Mouse (Mus musculus) limb, embryonic 13.5 days (tissue): Measurements from ENCODE around the gene Ociad1. TPM values are rescaled to one million over a fixed set of nuclear protein-coding genes. Genes with fewer than 3 reads are reported as not detected.
A peak's percentile ranks its signal among the peaks of the same experiment; 100 is the strongest.

ENCODE experiments used
- ATAC-seq: fragments of 200-750 bp; cut with Nextera tagmentation; 2 replicates; pipeline ENCODE4 v1.8.0; 2017; ENCODE audit warnings: low read depth, moderate number of reproducible peaks, moderate TSS enrichment; ENCODE audit not compliant: low FRiP score
- H3K27ac ChIP-seq: fragments of 300-500 bp; sonication (generic); 2 replicates; pipeline ENCODE4 v1.5.1; 2015; ENCODE audit warnings: inconsistent platforms, mild to moderate bottlenecking, moderate library complexity
- H3K27me3 ChIP-seq: fragments of 300-500 bp; sonication (generic); 2 replicates; pipeline ENCODE4 v1.6.1; 2015; ENCODE audit warnings: mild to moderate bottlenecking, inconsistent platforms
- H3K36me3 ChIP-seq: fragments of 300-500 bp; sonication (generic); 2 replicates; pipeline ENCODE4 v1.6.1; 2015; ENCODE audit warnings: inconsistent platforms, mild to moderate bottlenecking, moderate library complexity
- H3K4me1 ChIP-seq: fragments of 300-500 bp; sonication (generic); 2 replicates; pipeline ENCODE4 v1.6.1; 2015; ENCODE audit warnings: inconsistent platforms
- H3K4me2 ChIP-seq: fragments of 300-500 bp; sonication (generic); replicated peaks from 2 replicates; pipeline ENCODE4 v1.6.1; 2015; ENCODE audit warnings: inconsistent platforms, mild to moderate bottlenecking, moderate library complexity
- H3K4me3 ChIP-seq: fragments of 300-500 bp; sonication (generic); 2 replicates; pipeline ENCODE4 v1.5.1; 2015; ENCODE audit warnings: moderate library complexity, mild to moderate bottlenecking, inconsistent platforms
- H3K9ac ChIP-seq: fragments of 300-500 bp; sonication (generic); 2 replicates; pipeline ENCODE4 v1.6.1; 2015; ENCODE audit warnings: mild to moderate bottlenecking, inconsistent platforms
- H3K9me3 ChIP-seq: fragments of 300-500 bp; sonication (generic); 2 replicates; pipeline ENCODE4 v1.6.1; 2016; ENCODE audit warnings: inconsistent platforms
- WGBS: fragments of 180-500 bp; shearing (Covaris S2); methylation state at CpG from one replicate; pipeline ENCODE4 v1.1.7; 2015; 5-methylcytosine and 5-hydroxymethylcytosine counted together
- polyA plus RNA-seq: library from polyadenylated mRNA; unstranded; fragments of >200 nt; fragmentation: Nextera tagmentation; extraction: Ambion mirVana; gene quantifications from 2 replicates; pipeline ENCODE4 v1.2.1, GENCODE M21; 2015

Ociad1 gene
- polyA plus RNA-seq, 1 experiment from 2014 or later, result 229 TPM

DNA sequence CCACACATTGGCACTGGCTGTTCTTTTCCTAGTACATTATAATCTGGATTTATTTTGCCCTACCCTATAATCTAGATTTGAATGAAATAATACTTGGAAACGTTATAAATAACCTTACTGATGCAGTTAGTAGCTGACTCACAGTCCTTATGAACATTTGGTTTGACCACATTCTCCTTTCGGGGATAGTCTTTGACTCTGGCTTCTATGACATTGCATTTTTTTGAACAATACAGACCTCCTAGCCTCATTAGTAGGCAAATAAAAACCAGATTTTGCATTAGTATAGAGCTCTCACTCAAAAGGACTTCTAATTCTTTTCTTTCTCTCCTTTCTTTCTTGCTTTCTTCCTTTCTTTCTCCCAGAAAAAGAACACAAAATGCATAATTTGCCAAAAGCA, 2.7 kb upstream of the Ociad1 start:
- ATAC-seq, result no peak
- Histone ChIP-seq H3K9ac (no peak overlapping the region), H3K27ac (no peak overlapping the region), H3K9me3 (no peaks in the 10 kb centered on the region), H3K4me3 (no peak overlapping the region), H3K4me2 (no peak overlapping the region), H3K36me3 (peaks cover 2% of the 10 kb centered on the region), H3K27me3 (no peaks in the 10 kb centered on the region), H3K4me1 (peaks cover 6% of the 10 kb centered on the region)
- 50% methylated on average over 2 of the region's 2 CpGs for WGBS

- ATAC-seq, result no peak
- Histone ChIP-seq H3K27ac (no peak overlapping the region), H3K4me1 (peaks cover 9% of the 10 kb centered on the region), H3K4me2 (peak overlapping the region; percentile 72), H3K4me3 (peak overlapping the region; percentile 96), H3K9me3 (no peaks in the 10 kb centered on the region), H3K36me3 (peaks cover 21% of the 10 kb centered on the region), H3K9ac (peak overlapping the region; percentile 94), H3K27me3 (no peaks in the 10 kb centered on the region)
- 12% methylated on average over 8 of the region's 8 CpGs for WGBS
Measured at GRCm38 (mm10) chr5:73293458-73293827, 859 bp downstream of the Ociad1 start.

- WGBS, result 97% methylated on average over 7 of the region's 7 CpGs
- H3K27ac ChIP-seq, result no peak overlapping the region
- peaks cover 30% of the 10 kb centered on the region for H3K36me3 ChIP-seq
- H3K4me3 ChIP-seq, result no peak overlapping the region
- H3K9ac ChIP-seq, result no peak overlapping the region
- no peak overlapping the region for H3K4me2 ChIP-seq
- no peaks in the 10 kb centered on the region for H3K9me3 ChIP-seq
- peaks cover 9% of the 10 kb centered on the region for H3K4me1 ChIP-seq
- H3K27me3 ChIP-seq, result no peaks in the 10 kb centered on the region
- no peak for ATAC-seq
Measured at GRCm38 (mm10) chr5:73295016-73295415, 2.4 kb downstream of the Ociad1 start.

- peaks cover 9% of the 10 kb centered on the region for H3K4me1 ChIP-seq
- H3K4me2 ChIP-seq, result no peak overlapping the region
- H3K9me3 ChIP-seq, result no peaks in the 10 kb centered on the region
- no peak overlapping the region for H3K4me3 ChIP-seq
- no peaks in the 10 kb centered on the region for H3K27me3 ChIP-seq
- WGBS, result 86% methylated on average over 4 of the region's 4 CpGs
- ATAC-seq, result no peak
- peaks cover 36% of the 10 kb centered on the region for H3K36me3 ChIP-seq
- H3K9ac ChIP-seq, result no peak overlapping the region
- no peak overlapping the region for H3K27ac ChIP-seq
Measured at GRCm38 (mm10) chr5:73295916-73296315, 3.3 kb downstream of the Ociad1 start.

- 89% methylated on average over 7 of the region's 7 CpGs for WGBS
- H3K4me2 ChIP-seq, result no peak overlapping the region
- no peak overlapping the region for H3K4me3 ChIP-seq
- no peak overlapping the region for H3K9ac ChIP-seq
- no peaks in the 10 kb centered on the region for H3K9me3 ChIP-seq
- no peak overlapping the region for H3K27ac ChIP-seq
- ATAC-seq, result no peak
- H3K36me3 ChIP-seq, result peaks cover 65% of the 10 kb centered on the region
- H3K27me3 ChIP-seq, result no peaks in the 10 kb centered on the region
- H3K4me1 ChIP-seq, result no peaks in the 10 kb centered on the region
Measured at GRCm38 (mm10) chr5:73301601-73302307, 9.2 kb downstream of the Ociad1 start.

DNA sequence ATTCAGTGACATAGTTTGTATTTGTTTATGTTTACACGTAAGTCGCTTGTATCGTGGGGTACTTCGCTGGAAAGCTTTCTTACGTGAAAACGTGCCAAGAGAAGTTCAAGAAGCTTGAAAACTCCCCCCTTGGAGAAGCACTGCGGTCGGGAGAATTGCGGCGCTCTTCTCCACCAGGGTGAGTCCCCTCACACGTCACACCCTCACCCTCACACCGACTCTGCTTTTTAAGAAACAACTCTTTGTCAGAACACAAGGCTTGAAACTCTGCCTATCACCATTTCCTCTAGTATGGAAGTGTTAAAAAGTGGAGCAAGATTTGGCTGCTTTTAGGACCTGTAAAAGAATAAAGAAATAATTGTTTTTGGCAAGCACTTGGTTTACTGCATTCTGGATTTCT, 11.9 kb downstream of the Ociad1 start:
- Histone ChIP-seq H3K36me3 (peaks cover 76% of the 10 kb centered on the region), H3K4me1 (no peaks in the 10 kb centered on the region), H3K27me3 (no peaks in the 10 kb centered on the region), H3K9ac (no peak overlapping the region), H3K4me2 (no peak overlapping the region), H3K4me3 (no peak overlapping the region), H3K27ac (no peak overlapping the region), H3K9me3 (no peaks in the 10 kb centered on the region)
- 82% methylated on average over 12 of the region's 12 CpGs for WGBS
- no peak for ATAC-seq

DNA sequence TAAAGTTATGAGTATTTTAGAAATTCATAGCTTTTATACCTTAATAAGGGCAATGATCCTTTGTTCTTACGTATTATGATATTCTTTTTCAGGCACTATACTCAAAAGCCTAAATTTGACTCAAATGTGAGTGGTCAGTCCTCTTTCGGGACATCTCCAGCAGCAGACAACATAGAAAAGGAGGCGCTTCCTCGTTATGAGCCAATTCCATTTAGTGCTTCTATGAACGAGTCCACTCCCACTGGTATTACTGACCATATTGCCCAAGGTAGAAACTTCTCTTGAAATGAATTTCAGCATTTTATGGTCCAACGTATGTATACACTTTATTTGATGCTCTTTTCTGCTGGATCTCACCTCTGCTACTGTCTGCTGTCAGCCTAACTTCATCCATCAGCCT, 13.9 kb downstream of the Ociad1 start:
- Histone ChIP-seq H3K4me1 (peaks cover 1% of the 10 kb centered on the region; the same call in 1 of the 2 replicates), H3K36me3 (peaks cover 78% of the 10 kb centered on the region)

GRCm38 (mm10) chr5:73307297-73307696, 14.7 kb downstream of the Ociad1 start:
- no peaks in the 10 kb centered on the region for H3K9me3 ChIP-seq
- no peak overlapping the region for H3K9ac ChIP-seq
- peaks cover 73% of the 10 kb centered on the region for H3K36me3 ChIP-seq
- H3K4me2 ChIP-seq, result no peak overlapping the region
- 97% methylated on average over 3 of the region's 3 CpGs for WGBS
- H3K4me1 ChIP-seq, result peaks cover 2% of the 10 kb centered on the region; the same call in 1 of the 2 replicates
- no peaks in the 10 kb centered on the region for H3K27me3 ChIP-seq
- H3K27ac ChIP-seq, result no peak overlapping the region
- ATAC-seq, result no peak
- no peak overlapping the region for H3K4me3 ChIP-seq

More for the DNA sequence above, 13.9 kb downstream of the Ociad1 start:
- Histone ChIP-seq H3K4me2 (no peak overlapping the region), H3K4me3 (no peak overlapping the region), H3K9me3 (no peaks in the 10 kb centered on the region), H3K27ac (no peak overlapping the region), H3K27me3 (no peaks in the 10 kb centered on the region), H3K9ac (no peak overlapping the region)
- ATAC-seq, result no peak
- 92% methylated on average over 6 of the region's 6 CpGs for WGBS

- WGBS, result 90% methylated on average over 4 of the region's 4 CpGs
- Histone ChIP-seq H3K27me3 (no peaks in the 10 kb centered on the region), H3K4me1 (peaks cover 2% of the 10 kb centered on the region; the same call in 1 of the 2 replicates), H3K4me3 (no peak overlapping the region), H3K4me2 (no peak overlapping the region), H3K36me3 (peaks cover 81% of the 10 kb centered on the region), H3K27ac (no peak overlapping the region), H3K9me3 (no peaks in the 10 kb centered on the region), H3K9ac (no peak overlapping the region)
- no peak for ATAC-seq
Measured at GRCm38 (mm10) chr5:73309496-73309895, 16.9 kb downstream of the Ociad1 start.

GRCm38 (mm10) chr5:73310401-73310800, 17.8 kb downstream of the Ociad1 start:
- Histone ChIP-seq H3K4me1 (peaks cover 2% of the 10 kb centered on the region; the same call in 1 of the 2 replicates), H3K9ac (no peak overlapping the region), H3K4me3 (no peak overlapping the region), H3K27ac (no peak overlapping the region), H3K4me2 (no peak overlapping the region), H3K9me3 (no peaks in the 10 kb centered on the region), H3K27me3 (no peaks in the 10 kb centered on the region), H3K36me3 (peaks cover 83% of the 10 kb centered on the region)
- 89% methylated on average over 1 of the region's 1 CpGs for WGBS
- no peak for ATAC-seq

GRCm38 (mm10) chr5:73311458-73311857, 18.9 kb downstream of the Ociad1 start:
- no peak for ATAC-seq
- H3K27me3 ChIP-seq, result no peaks in the 10 kb centered on the region
- no peak overlapping the region for H3K4me3 ChIP-seq
- H3K27ac ChIP-seq, result no peak overlapping the region
- peaks cover 2% of the 10 kb centered on the region; the same call in 1 of the 2 replicates for H3K4me1 ChIP-seq
- WGBS, result 84% methylated on average over 5 of the region's 5 CpGs
- H3K36me3 ChIP-seq, result peaks cover 85% of the 10 kb centered on the region
- H3K4me2 ChIP-seq, result no peak overlapping the region
- H3K9ac ChIP-seq, result no peak overlapping the region
- H3K9me3 ChIP-seq, result no peaks in the 10 kb centered on the region

DNA sequence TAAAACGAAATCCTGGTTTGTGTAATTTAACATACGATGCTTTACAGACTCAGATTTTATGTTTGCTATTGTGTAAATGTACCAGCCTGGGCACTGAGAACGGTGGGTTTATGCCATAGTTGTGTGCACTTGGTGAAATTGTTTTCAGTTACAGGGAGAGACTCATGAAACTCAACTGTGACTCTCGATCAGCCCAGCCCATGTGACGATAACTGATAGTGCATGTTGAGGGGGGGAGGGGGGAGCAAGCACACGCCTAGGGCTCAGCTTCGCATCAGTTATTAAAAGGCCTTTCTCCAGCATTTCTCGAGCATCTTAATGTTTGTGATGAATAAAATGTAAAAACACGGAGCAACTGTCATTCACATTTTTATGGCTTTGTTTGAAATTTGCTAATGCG, 21.0 kb downstream of the Ociad1 start:
- peaks cover 76% of the 10 kb centered on the region for H3K36me3 ChIP-seq
- no peak overlapping the region for H3K4me3 ChIP-seq
- no peaks in the 10 kb centered on the region for H3K9me3 ChIP-seq
- WGBS, result 88% methylated on average over 10 of the region's 10 CpGs
- H3K9ac ChIP-seq, result no peak overlapping the region
- H3K4me2 ChIP-seq, result no peak overlapping the region
- peaks cover 2% of the 10 kb centered on the region; the same call in 1 of the 2 replicates for H3K4me1 ChIP-seq
- no peak for ATAC-seq
- no peak overlapping the region for H3K27ac ChIP-seq
- no peaks in the 10 kb centered on the region for H3K27me3 ChIP-seq

- Histone ChIP-seq H3K9ac (no peak overlapping the region), H3K36me3 (peaks cover 68% of the 10 kb centered on the region), H3K27me3 (no peaks in the 10 kb centered on the region), H3K27ac (no peak overlapping the region), H3K4me1 (peaks cover 2% of the 10 kb centered on the region; the same call in 1 of the 2 replicates), H3K4me3 (no peak overlapping the region), H3K9me3 (no peaks in the 10 kb centered on the region), H3K4me2 (no peak overlapping the region)
- WGBS, result 94% methylated on average over 2 of the region's 2 CpGs
- ATAC-seq, result no peak
Measured at GRCm38 (mm10) chr5:73314654-73315053, 22.1 kb downstream of the Ociad1 start.
